Mouse (Mus musculus) adrenal gland, postnatal 4 days (tissue): ENCODE data around the gene Lif. TPM values are rescaled to one million over a fixed set of nuclear protein-coding genes. Genes with fewer than 3 reads are reported as not detected.

Experiments
- DNase-seq, 2 experiments: peaks; one replicate each; pipeline ENCODE4 v3.0.0; 2021 to 2022; ENCODE audit warnings: low spot score in 2 of 2, mixed read lengths in 2 of 2
- total RNA-seq, 2 experiments: library from RNA; stranded (reverse); gene quantifications; 2 replicates each; pipeline ENCODE4 v1.2.3; 2021

Lif gene
- total RNA-seq, 2 experiments from 2014 or later, result 0.76 to 0.99 TPM

- DNase-seq, result no peak
These were observed 27.5 kb upstream of the Lif start for GRCm38 (mm10) chr11:4229841-4230240.

DNA sequence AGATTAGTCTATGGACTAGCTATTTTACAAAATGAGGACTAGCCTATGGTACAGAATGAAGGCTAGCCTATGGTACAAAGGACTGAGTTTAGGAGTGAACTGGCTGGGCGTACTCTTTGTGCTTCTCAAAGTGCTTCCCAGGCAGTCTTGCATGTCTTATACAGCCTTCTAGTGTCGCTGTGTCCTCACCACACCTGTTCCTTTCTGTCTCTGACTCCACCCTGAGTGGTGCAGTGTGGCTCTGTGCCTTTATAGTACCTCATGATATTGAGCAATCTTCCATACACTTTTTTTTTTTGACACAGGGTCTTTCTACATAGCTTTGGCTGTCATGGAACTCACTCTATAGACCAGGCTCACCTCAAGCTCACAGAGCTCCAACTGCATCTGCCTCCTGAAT lies 25.9 kb upstream of the Lif start:
- no peak for DNase-seq

GRCm38 (mm10) chr11:4232644-4233043 lies 24.7 kb upstream of the Lif start:
- no peak for DNase-seq

GRCm38 (mm10) chr11:4235052-4235655 lies 22.2 kb upstream of the Lif start:
- no peak for DNase-seq

DNA sequence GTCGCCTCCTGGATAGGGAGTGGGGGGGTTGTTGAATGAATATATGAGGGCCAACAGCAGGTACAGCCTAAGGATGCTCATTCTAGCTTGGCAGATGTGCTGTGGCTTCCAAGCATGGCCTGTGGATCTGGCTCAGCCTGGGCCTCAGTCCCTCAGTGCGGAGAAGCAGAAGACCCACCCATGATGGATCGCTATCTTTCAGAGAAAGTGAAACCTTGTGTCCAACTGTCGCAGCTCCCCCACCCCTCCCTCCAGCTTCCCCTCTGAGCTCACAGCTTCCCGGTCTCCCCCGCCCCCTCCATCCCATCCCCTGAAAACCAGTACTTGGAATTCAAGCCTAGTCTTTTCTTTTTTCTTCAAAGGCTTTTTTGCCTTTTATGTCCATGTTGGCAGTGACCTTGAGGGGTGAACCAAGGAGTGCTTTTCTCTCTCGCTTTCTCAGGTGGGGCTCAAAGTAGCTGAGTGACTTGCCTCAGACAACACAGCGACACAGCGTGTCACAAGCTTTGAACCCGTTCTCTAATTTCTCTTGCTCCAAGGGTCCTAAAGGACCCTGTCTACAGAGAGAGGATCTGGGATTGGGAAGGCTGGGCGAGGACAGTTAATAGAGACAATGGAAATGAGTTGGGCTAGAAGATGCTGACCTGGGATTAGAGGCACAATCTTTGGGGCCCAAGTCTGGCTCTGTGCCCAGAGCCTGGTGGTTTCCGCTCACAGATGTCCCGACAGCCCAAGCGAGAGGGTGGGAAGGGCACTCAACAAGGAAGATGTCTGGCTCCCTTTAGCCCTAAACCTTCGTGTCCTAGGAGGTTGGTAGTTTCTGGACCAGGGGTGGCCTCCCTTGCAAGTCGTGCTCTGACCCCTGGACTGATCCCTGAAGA lies 21.5 kb upstream of the Lif start, which contains the start of gene Osm:
Gene Osm (plus strand): TSS at position 756 of the 881 bp plus-strand sequence.
- DNase-seq, result no peak

DNA sequence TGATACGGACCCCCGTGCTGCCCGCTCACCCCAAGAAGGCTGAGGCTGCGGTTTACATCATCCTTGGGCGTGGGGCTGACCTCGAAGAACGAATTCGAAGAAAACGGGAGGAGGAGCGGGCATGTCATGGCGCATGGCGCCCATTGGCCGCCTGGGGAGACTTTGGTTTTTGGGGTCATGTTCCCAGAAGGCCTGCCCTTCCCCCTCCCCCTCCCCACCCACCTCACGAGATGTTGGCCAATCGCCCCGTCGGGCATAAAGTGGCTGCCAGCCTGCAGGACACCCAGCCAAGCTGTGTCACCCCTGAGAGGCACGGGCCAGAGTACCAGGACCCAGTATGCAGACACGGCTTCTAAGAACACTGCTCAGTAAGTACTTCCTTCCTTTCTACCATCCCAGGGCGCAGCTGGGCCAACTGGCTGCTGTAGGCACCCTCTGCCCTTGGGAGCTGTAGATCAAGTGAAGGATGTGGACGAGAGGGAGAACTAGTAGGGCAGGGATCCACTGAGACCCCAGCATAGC lies 20.8 kb upstream of the Lif start:
- DNase-seq, result no peak

DNA sequence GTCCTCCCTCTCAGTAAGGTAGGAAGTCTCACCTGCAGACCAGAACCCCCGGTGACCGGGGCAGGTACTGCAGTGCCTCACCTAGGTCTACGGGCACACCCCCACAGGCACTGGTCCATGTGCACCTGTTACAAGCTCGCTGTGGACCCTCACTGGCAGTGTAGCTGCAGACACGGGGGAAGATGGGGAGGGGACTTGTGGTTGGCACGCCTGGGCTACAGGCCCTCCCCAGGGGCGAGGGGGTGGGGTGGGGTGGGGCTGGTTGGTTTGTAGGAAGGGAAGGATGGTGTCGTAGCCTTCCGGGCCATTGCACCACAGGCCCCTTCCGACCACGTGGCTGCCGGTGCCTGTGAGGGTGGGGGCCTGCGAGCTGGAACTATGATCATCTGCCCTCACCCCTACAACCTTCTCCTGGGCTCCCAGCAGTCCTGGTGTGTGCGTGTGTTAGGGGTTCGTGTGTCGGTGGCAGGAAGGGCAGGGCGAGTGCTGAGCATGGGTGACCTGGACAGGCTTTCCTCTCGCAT lies 19.9 kb upstream of the Lif start:
- no peak for DNase-seq

DNA sequence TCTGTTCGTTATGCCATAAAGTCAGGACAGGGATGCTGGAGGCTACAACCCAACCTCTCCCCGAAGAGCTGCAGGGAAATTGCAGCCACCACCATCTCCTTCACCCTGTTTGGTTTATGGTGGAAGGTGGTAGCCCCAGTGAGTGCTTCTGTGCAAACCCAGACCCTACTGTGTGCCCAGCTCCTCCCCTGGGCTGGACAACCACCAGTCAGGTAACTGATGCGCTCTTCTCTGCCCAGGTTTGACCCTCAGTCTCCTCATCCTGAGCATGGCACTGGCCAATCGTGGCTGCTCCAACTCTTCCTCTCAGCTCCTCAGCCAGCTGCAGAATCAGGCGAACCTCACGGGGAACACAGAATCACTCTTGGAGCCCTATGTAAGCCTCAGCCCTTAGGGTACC lies 19.2 kb upstream of the Lif start:
- no peak for DNase-seq

DNA sequence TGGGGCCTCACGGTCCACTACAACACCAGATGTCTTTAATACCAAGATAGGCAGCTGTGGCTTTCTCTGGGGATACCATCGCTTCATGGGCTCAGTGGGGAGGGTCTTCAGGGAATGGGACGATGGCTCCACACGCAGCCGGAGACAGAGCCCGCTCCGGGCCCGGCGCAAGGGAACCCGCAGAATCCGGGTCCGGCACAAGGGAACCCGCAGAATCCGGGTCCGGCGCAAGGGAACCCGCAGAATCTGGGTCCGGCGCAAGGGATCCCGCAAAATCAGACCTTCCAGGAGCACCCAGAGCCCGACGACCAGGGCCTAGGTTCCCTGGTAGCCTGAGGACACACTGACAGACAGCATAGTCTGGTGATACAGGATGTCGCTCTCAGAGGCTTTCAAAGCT lies 17.7 kb upstream of the Lif start:
- DNase-seq, result no peak

GRCm38 (mm10) chr11:4240151-4240550 lies 17.2 kb upstream of the Lif start:
- DNase-seq, result no peak

GRCm38 (mm10) chr11:4241180-4241579 lies 16.2 kb upstream of the Lif start:
- DNase-seq, result no peak

DNA sequence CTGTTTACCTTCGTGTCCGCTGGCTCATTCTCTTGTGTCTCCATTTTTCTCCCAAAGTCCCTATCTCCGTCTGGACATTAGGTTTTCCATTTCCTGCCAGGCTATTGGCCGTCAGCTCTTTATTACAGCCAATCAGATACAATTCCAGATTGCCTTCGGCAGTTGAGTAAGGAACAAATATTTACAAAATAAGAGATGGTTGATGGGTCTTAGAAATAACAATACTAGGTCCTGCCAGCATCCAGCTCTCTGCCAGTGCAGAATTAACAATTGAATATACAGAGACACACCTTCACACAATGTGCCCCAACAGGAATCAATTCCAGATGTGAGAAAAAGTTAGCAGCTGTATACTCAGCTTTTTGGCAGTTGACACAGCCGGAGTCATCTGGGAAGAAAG lies 11.2 kb upstream of the Lif start:
- no peak for DNase-seq

GRCm38 (mm10) chr11:4246623-4247022 lies 10.7 kb upstream of the Lif start:
- no peak for DNase-seq

GRCm38 (mm10) chr11:4247201-4247959 lies 10.0 kb upstream of the Lif start:
- no peak for DNase-seq

DNA sequence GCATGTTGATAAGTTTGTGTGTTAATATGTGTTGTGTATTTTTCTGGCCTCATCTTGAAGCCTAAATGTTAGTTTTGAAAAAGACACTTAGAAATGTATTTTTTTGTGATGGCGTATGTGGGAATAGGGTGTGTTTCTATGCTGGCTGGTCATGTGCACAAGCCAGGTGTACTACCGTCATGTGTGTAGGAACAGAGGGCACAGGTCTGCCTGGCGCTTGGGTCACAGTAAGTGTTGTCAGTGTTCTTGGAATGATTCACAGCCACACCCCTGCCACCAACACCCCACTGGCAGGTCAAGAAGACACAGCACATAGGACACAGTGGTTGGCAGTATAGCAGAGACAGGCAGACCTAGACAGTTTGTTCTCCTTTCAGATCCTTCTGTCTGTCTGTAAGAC lies 8.2 kb upstream of the Lif start:
- DNase-seq, result no peak

DNA sequence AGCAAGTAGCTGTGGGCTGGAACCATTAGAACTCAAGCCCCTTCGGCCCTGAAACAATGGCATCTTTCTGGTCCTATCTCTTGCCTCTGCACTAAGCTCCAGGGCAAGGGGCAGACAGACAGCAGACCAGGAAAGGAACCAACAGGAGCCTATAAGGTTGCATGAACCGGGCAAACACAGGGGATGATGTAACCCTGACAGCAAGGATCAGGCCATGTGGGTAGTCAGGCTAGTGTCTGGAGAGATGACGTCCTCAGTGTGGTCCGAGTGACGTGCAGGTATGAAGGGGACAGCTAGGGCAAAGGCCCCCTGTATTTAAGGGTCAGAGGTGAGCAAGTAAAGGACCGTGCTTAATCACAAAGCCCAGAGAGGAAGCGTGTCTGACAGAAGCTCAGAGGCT lies 7.1 kb upstream of the Lif start:
- DNase-seq, result no peak

- no peak for DNase-seq
These were observed 6.0 kb upstream of the Lif start for GRCm38 (mm10) chr11:4251376-4251775.

DNA sequence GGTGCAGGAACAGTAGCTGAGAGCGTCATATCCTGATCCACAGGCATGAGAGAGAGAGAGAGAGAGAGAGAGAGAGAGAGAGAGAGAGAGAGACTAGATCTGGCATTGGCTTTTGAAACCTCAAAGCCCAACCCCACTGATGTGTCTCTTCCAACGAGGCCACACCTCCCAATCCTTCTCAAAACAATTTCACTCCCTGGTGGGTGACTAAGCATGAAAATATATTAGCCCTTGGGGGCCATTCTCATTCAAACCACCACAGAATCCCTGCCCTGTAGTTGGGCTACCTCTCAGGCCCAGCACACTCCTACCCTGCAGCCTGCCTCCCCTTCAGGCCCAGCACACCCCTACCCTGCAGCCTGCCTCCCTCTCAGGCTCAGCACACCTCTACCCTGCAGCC lies 4.5 kb upstream of the Lif start:
- no peak for DNase-seq

DNA sequence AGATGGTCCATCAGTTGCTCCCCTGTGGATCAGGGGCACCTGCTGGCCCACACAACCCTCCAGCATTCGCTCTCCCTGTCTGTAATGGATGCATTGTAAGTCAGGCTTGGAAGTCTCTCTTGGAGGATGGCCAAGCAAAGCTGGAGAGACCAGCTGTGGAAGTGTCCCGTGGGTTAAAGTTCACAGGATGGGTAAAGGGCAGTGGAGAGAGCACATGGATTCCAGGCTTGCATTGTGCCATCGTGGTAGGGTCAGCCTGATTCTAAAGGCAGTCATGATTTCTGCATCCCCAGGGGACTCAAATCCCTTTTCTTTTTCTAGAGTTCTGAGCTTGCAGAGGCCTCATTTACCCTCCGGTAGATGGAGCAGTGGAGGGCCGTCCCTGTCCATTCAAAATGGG lies 399 bp downstream of the Lif start:
- DNase-seq, result no peak

- peak; percentile 55 to 65 for DNase-seq
These were observed 1.3 kb downstream of the Lif start for GRCm38 (mm10) chr11:4258657-4259082.

GRCm38 (mm10) chr11:4260463-4261187 lies 3.3 kb downstream of the Lif start:
- no peak for DNase-seq
